Mouse (Mus musculus) ovary, postnatal 14 days (tissue): Measurements from ENCODE around the gene Fggy.
A peak's percentile ranks its signal among the peaks of the same experiment; 100 is the strongest.

Experiments used
- DNase-seq: peaks from one replicate; pipeline ENCODE4 v3.0.0; 2022; ENCODE audit warnings: low spot score

Gene Fggy

GRCm38 (mm10) chr4:95906141-95906540 is 348.8 kb downstream of the Fggy start:
- no peak for DNase-seq

GRCm38 (mm10) chr4:95909689-95910654 is 352.7 kb downstream of the Fggy start:
- DNase-seq = no peak

GRCm38 (mm10) chr4:95913026-95913425 is 355.7 kb downstream of the Fggy start:
- DNase-seq = no peak

- no peak for DNase-seq
Measured at GRCm38 (mm10) chr4:95915628-95916579, 358.6 kb downstream of the Fggy start.

GRCm38 (mm10) chr4:95917703-95918102 is 360.4 kb downstream of the Fggy start:
- DNase-seq = no peak

GRCm38 (mm10) chr4:95920448-95920847 is 363.1 kb downstream of the Fggy start:
- no peak for DNase-seq

- DNase-seq = peak; percentile 66
Measured at GRCm38 (mm10) chr4:95924210-95925184, 367.2 kb downstream of the Fggy start.

GRCm38 (mm10) chr4:95928846-95929245 is 371.5 kb downstream of the Fggy start:
- no peak for DNase-seq

- no peak for DNase-seq
Measured at GRCm38 (mm10) chr4:95929936-95930335, 372.6 kb downstream of the Fggy start.

GRCm38 (mm10) chr4:95931331-95931730 is 374.0 kb downstream of the Fggy start:
- no peak for DNase-seq

- DNase-seq = no peak
Measured at GRCm38 (mm10) chr4:95933801-95934356, 376.6 kb downstream of the Fggy start.

GRCm38 (mm10) chr4:95934384-95935035 is 377.2 kb downstream of the Fggy start:
- DNase-seq = no peak

GRCm38 (mm10) chr4:95938701-95939100 is 381.4 kb downstream of the Fggy start:
- DNase-seq = no peak

GRCm38 (mm10) chr4:95947896-95948295 is 390.6 kb downstream of the Fggy start:
- DNase-seq = no peak

GRCm38 (mm10) chr4:95953328-95953727 is 396.0 kb downstream of the Fggy start:
- DNase-seq = no peak

GRCm38 (mm10) chr4:95966928-95967724 is 409.8 kb downstream of the Fggy start, which contains the start of gene Hook1:
Gene Hook1, plus strand, starts transcription at chr4:95967240.
- DNase-seq = peak; percentile 83
